8 mouse cellular contexts compared by ENCODE assay signal in genomic region chr17:56613236-56613844, GRCm38 (mm10). TPM values are rescaled to one million over a fixed set of nuclear protein-coding genes. Genes with fewer than 3 reads are reported as not detected.
DNase-seq lines count a peak whose midpoint lies in the region; ATAC-seq lines count a peak whose summit lies in the region.

Gene Rpl36 (plus strand): TSS chr17:56613416.

- H3K9me3 ChIP-seq in hindbrain, embryonic 12.5 days (replicated peaks) = no peaks in the 10 kb centered on the region

- peaks cover 38% of the 10 kb centered on the region for H3K4me1 ChIP-seq in hindbrain, embryonic 12.5 days

- H3K36me3 ChIP-seq in hindbrain, embryonic 12.5 days = peaks cover 40% of the 10 kb centered on the region

- peak within 1 kb of the TSS; percentile 84 for H3K4me2 ChIP-seq in hindbrain, embryonic 12.5 days (replicated peaks)

- ATAC-seq in hindbrain, embryonic 12.5 days (ENCODE audit: low FRiP score) = peak; percentile 51

- peak within 1 kb of the TSS; percentile 71 for H3K4me3 ChIP-seq in hindbrain, embryonic 12.5 days

- peak within 1 kb of the TSS; percentile 91 for H3K27ac ChIP-seq in hindbrain, embryonic 12.5 days

- H3K9ac ChIP-seq in hindbrain, embryonic 12.5 days = peak within 1 kb of the TSS; percentile 90

- peak; percentile 97 for DNase-seq in MN1 (ENCODE audit: low spot score)
- DNase-seq in cerebellum, adult 9-11 months = peak; percentile 95
- peak; percentile 91 to 96 for DNase-seq in frontal cortex, postnatal 10 days (ENCODE audit: low spot score in 2 of 2)
- DNase-seq in layer of hippocampus, postnatal 14 days (ENCODE audit: low spot score in 2 of 2) = peak; percentile 97
- DNase-seq in lung, postnatal 14 days = peak; percentile 96
- peak; percentile 73 for DNase-seq in retina, adult 2 months (ENCODE audit: low read depth, low spot score)
- DNase-seq in thymus, postnatal 36 days = peak; percentile 90 to 92

- WGBS in hindbrain, embryonic 12.5 days = under 1% methylated on average over 52 of the region's 52 CpGs

- no peaks in the 10 kb centered on the region for H3K27me3 ChIP-seq in hindbrain, embryonic 12.5 days

RNA-seq across cellular contexts. Expression of gene Rpl36, which starts in this region (rescaled TPM):
- polyA plus RNA-seq in hindbrain, embryonic 12.5 days (2016; fragmentation: Nextera tagmentation; extraction: Ambion mirVana) = 1,045 and 1,230 TPM in 2 replicates
- 100 to 1,000 TPM; 403 to 409 TPM for total RNA-seq in layer of hippocampus, postnatal 14 days (2021)

Comparison
In these comparisons a context has a peak if more than half of its experiments do, and no peak if none do; other contexts are left out.
1. Peak in every context shown above with its lines: DNase-seq, ATAC-seq, H3K4me3 ChIP-seq and H3K27ac ChIP-seq.